Mouse (Mus musculus) heart, embryonic 15.5 days (tissue): ENCODE measurements around the gene Gpatch3. TPM values are rescaled to one million over a fixed set of nuclear protein-coding genes. Genes with fewer than 3 reads are reported as not detected.

Experiments
- ATAC-seq: fragments of 200-750 bp; cut with Nextera tagmentation; replicated peaks from 2 replicates; pipeline ENCODE4 v1.8.0; 2017; ENCODE audit warnings: low read depth, moderate TSS enrichment; ENCODE audit not compliant: insufficient number of reproducible peaks, insufficient read depth, low FRiP score
- H3K27ac ChIP-seq: fragments of 300-500 bp; sonication (generic); 2 replicates; pipeline ENCODE4 v1.5.1; 2015; ENCODE audit warnings: mild to moderate bottlenecking, inconsistent platforms
- H3K27me3 ChIP-seq: fragments of 300-500 bp; sonication (generic); 2 replicates; pipeline ENCODE4 v1.6.1; 2015; ENCODE audit warnings: inconsistent platforms
- H3K36me3 ChIP-seq: fragments of 300-500 bp; sonication (generic); 2 replicates; pipeline ENCODE4 v1.6.1; 2015; ENCODE audit warnings: mild to moderate bottlenecking, inconsistent platforms
- H3K4me1 ChIP-seq: fragments of 300-500 bp; sonication (generic); replicated peaks from 2 replicates; pipeline ENCODE4 v1.6.1; 2015; ENCODE audit warnings: inconsistent platforms
- H3K4me2 ChIP-seq: fragments of 300-500 bp; sonication (generic); 2 replicates; pipeline ENCODE4 v1.6.1; 2015; ENCODE audit warnings: inconsistent platforms, mild to moderate bottlenecking, moderate library complexity
- H3K4me3 ChIP-seq: fragments of 300-500 bp; sonication (generic); 2 replicates; pipeline ENCODE4 v1.5.1; 2015; ENCODE audit warnings: mild to moderate bottlenecking, inconsistent platforms
- H3K9ac ChIP-seq: fragments of 300-500 bp; sonication (generic); 2 replicates; pipeline ENCODE4 v1.6.1; 2015; ENCODE audit warnings: mild to moderate bottlenecking, inconsistent platforms
- H3K9me3 ChIP-seq: fragments of 300-500 bp; sonication (generic); replicated peaks from 2 replicates; pipeline ENCODE4 v1.6.1; 2016; ENCODE audit warnings: inconsistent platforms
- whole genome bisulfite sequencing: fragments of 180-500 bp; shearing (Covaris S2); methylation state at CpG from one replicate; pipeline ENCODE4 v1.1.7; 2015; ENCODE audit warnings: mixed read lengths; 5-methylcytosine and 5-hydroxymethylcytosine counted together
- polyA plus RNA-seq: library from polyadenylated mRNA; unstranded; fragments of >200 nt; fragmentation: Nextera tagmentation; extraction: Ambion mirVana; gene quantifications from 2 replicates; pipeline ENCODE4 v1.2.1, GENCODE M21; 2015

Gene Gpatch3
- polyA plus RNA-seq, 1 experiment from 2014 or later = 3.8 TPM

- Histone ChIP-seq H3K27me3 (peaks cover 24% of the 10 kb centered on the region), H3K36me3 (peaks cover 24% of the 10 kb centered on the region; the same call in 1 of the 2 replicates), H3K27ac (no peak overlapping the region), H3K9me3 (no peaks in the 10 kb centered on the region), H3K4me3 (no peak overlapping the region), H3K9ac (no peak overlapping the region), H3K4me2 (no peak overlapping the region), H3K4me1 (peaks cover 7% of the 10 kb centered on the region)
- WGBS = 61% methylated on average over 9 of the region's 9 CpGs
- ATAC-seq = no peak
Measured at GRCm38 (mm10) chr4:133605330-133605729, 30.8 kb downstream of the Gpatch3 start.

DNA sequence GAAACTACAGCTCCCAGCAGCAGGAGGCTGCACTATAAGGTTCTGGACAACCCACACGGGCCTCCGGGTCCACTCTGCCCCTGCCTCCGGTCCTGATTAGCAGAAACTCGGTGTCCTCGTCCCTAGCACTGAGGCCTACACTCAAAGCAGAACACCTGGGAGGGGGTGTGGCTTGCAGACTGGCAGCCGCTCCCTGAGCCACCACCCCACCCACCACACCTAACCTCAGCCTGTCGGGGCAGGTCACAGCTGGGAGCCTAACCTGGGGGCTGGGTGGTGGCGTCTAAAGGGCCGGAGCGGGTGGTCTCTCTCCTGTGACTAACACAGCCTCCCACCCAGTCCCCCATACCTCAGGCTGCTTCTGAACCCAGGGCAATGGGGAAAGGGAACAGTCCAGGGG lies 32.7 kb downstream of the Gpatch3 start:
- Histone ChIP-seq H3K9ac (no peak overlapping the region), H3K27me3 (peaks cover 9% of the 10 kb centered on the region), H3K4me3 (no peak overlapping the region), H3K27ac (no peak overlapping the region), H3K36me3 (peaks cover 30% of the 10 kb centered on the region; the same call in 1 of the 2 replicates), H3K4me1 (no peaks in the 10 kb centered on the region), H3K9me3 (no peaks in the 10 kb centered on the region), H3K4me2 (no peak overlapping the region)
- ATAC-seq = no peak
- 75% methylated on average over 10 of the region's 10 CpGs for WGBS

GRCm38 (mm10) chr4:133609719-133610118 lies 35.2 kb downstream of the Gpatch3 start:
- Histone ChIP-seq H3K9me3 (no peaks in the 10 kb centered on the region), H3K4me3 (no peak overlapping the region), H3K27me3 (no peaks in the 10 kb centered on the region), H3K36me3 (peaks cover 41% of the 10 kb centered on the region), H3K4me1 (0 out of 2 replicates have a peak, but pooled peaks cover 2% of the 10 kb centered on the region), H3K27ac (no peak overlapping the region), H3K9ac (no peak overlapping the region), H3K4me2 (no peak overlapping the region)
- WGBS = 13% methylated on average over 6 of the region's 6 CpGs
- peak; percentile 57; the same call in 1 of the 2 replicates for ATAC-seq

GRCm38 (mm10) chr4:133611815-133612214 lies 37.3 kb downstream of the Gpatch3 start:
- Histone ChIP-seq H3K9ac (no peak overlapping the region), H3K9me3 (no peaks in the 10 kb centered on the region), H3K4me1 (peaks cover 4% of the 10 kb centered on the region; the same call in 1 of the 2 replicates), H3K4me2 (no peak overlapping the region), H3K27ac (no peak overlapping the region), H3K27me3 (no peaks in the 10 kb centered on the region), H3K4me3 (no peak overlapping the region), H3K36me3 (peaks cover 31% of the 10 kb centered on the region)
- 96% methylated on average over 5 of the region's 5 CpGs for WGBS
- no peak for ATAC-seq

DNA sequence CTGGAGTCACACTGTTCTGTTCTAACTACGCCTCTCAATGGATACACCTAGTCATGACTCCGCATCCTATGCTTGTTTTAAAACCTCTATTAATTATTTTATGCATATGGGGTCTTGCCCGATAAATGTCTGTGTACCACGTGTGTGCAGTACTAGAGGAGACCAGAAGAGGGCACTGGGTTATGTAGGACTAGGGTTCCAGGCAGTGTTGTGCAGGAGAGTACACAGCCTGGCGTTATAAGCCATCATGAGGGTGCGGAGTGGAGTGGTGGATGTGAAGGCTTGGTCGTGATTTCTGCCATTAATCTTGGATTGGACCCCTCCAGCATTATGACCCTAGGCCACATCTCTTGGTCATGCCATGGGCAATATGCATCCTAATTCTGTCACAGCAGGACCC lies 37.9 kb downstream of the Gpatch3 start:
- Histone ChIP-seq H3K9ac (no peak overlapping the region), H3K27me3 (no peaks in the 10 kb centered on the region), H3K9me3 (no peaks in the 10 kb centered on the region), H3K36me3 (peaks cover 31% of the 10 kb centered on the region), H3K27ac (no peak overlapping the region), H3K4me3 (no peak overlapping the region), H3K4me2 (no peak overlapping the region), H3K4me1 (peaks cover 4% of the 10 kb centered on the region; the same call in 1 of the 2 replicates)
- WGBS = 94% methylated on average over 7 of the region's 7 CpGs
- ATAC-seq = no peak

- ATAC-seq = no peak
- Histone ChIP-seq H3K4me2 (no peak overlapping the region), H3K4me3 (no peak overlapping the region), H3K9me3 (no peaks in the 10 kb centered on the region), H3K4me1 (peaks cover 4% of the 10 kb centered on the region; the same call in 1 of the 2 replicates), H3K27me3 (no peaks in the 10 kb centered on the region), H3K36me3 (peaks cover 29% of the 10 kb centered on the region), H3K9ac (no peak overlapping the region), H3K27ac (no peak overlapping the region)
- 89% methylated on average over 8 of the region's 8 CpGs for WGBS
Measured at GRCm38 (mm10) chr4:133613026-133613425, 38.5 kb downstream of the Gpatch3 start.

DNA sequence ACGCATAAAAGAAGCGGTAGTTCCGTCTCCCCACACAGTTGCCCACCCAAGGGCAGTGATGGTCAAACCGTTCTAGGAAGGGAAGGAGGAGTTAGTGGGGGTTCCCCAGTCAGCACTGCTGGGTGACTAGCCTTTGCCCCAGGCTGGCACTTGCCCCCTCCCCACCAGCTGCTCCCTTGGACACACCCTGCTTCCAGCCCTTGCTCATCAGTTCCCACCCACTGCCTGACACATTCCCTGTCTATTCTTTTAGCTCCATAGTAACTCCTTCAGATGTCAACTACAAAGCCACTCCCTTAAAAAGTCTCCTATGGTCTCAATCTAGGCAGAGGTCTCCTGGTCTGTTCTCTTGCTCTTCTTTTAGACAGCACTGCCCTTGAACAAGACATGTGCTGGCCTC lies 39.3 kb downstream of the Gpatch3 start:
- ATAC-seq = no peak
- Histone ChIP-seq H3K27me3 (no peaks in the 10 kb centered on the region), H3K9me3 (no peaks in the 10 kb centered on the region), H3K9ac (no peak overlapping the region), H3K4me2 (no peak overlapping the region), H3K4me1 (peaks cover 4% of the 10 kb centered on the region; the same call in 1 of the 2 replicates), H3K4me3 (no peak overlapping the region), H3K36me3 (peaks cover 21% of the 10 kb centered on the region), H3K27ac (no peak overlapping the region)
- WGBS = 75% methylated on average over 4 of the region's 4 CpGs

DNA sequence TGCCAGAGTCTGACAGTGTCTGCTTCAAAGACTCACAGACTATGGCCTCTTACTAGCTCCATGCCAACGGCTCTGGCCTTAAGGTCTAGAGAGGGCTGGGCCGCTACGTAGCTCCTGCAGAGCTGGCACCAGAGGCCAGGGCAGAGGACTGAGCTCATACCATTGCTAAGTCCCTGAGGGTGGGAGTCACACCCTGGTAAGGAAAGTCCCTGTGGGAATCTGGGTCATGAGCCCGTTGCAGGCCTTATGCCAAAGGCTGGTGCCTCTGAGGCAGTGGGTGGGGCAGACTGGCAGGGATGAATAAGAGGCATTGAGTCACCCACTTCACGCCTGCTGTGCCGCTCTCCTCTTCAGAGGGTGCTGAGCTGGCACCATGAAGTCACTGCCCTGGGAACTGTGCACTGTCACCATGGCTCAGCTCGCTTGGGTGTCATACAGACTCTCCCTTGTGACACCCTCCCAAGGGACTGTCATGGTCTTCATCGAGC lies 39.8 kb downstream of the Gpatch3 start:
- no peaks in the 10 kb centered on the region for H3K27me3 ChIP-seq
- no peak overlapping the region for H3K4me2 ChIP-seq
- H3K9ac ChIP-seq = no peak overlapping the region
- ATAC-seq = no peak
- peaks cover 21% of the 10 kb centered on the region for H3K36me3 ChIP-seq
- H3K27ac ChIP-seq = no peak overlapping the region
- no peaks in the 10 kb centered on the region for H3K9me3 ChIP-seq
- peaks cover 4% of the 10 kb centered on the region; the same call in 1 of the 2 replicates for H3K4me1 ChIP-seq
- WGBS = 80% methylated on average over 8 of the region's 8 CpGs
- H3K4me3 ChIP-seq = no peak overlapping the region

GRCm38 (mm10) chr4:133615416-133615815 lies 40.9 kb downstream of the Gpatch3 start:
- no peaks in the 10 kb centered on the region for H3K27me3 ChIP-seq
- WGBS = 69% methylated on average over 10 of the region's 10 CpGs
- no peak overlapping the region for H3K27ac ChIP-seq
- H3K4me2 ChIP-seq = no peak overlapping the region
- no peak overlapping the region for H3K4me3 ChIP-seq
- peaks cover 13% of the 10 kb centered on the region for H3K4me1 ChIP-seq
- H3K36me3 ChIP-seq = peaks cover 21% of the 10 kb centered on the region
- ATAC-seq = no peak
- no peak overlapping the region for H3K9ac ChIP-seq
- H3K9me3 ChIP-seq = no peaks in the 10 kb centered on the region

DNA sequence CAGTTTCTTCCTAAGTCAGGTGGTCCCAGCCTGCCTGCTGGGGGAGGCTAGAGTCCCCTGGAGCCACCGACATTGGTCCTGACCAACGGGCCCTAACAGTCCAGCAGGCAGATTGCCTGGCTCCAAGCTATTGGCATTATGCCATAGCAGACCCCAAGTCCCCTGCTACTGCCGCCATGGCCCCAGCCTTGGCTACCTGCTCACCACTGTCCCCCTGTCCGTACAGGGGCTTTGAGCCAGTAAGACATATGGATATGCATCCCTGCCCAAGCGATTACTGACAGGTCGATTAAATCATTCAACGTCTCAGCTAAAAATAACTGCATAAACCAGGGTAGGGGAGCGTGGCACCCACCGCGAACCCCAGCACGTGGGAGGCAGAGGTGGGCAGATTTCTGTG lies 43.4 kb downstream of the Gpatch3 start:
- no peak overlapping the region for H3K9ac ChIP-seq
- no peak overlapping the region for H3K27ac ChIP-seq
- peaks cover 8% of the 10 kb centered on the region for H3K36me3 ChIP-seq
- no peaks in the 10 kb centered on the region for H3K27me3 ChIP-seq
- peaks cover 21% of the 10 kb centered on the region for H3K4me1 ChIP-seq
- H3K4me3 ChIP-seq = no peak overlapping the region
- ATAC-seq = no peak
- H3K4me2 ChIP-seq = no peak overlapping the region
- no peaks in the 10 kb centered on the region for H3K9me3 ChIP-seq
- WGBS = 81% methylated on average over 11 of the region's 11 CpGs

DNA sequence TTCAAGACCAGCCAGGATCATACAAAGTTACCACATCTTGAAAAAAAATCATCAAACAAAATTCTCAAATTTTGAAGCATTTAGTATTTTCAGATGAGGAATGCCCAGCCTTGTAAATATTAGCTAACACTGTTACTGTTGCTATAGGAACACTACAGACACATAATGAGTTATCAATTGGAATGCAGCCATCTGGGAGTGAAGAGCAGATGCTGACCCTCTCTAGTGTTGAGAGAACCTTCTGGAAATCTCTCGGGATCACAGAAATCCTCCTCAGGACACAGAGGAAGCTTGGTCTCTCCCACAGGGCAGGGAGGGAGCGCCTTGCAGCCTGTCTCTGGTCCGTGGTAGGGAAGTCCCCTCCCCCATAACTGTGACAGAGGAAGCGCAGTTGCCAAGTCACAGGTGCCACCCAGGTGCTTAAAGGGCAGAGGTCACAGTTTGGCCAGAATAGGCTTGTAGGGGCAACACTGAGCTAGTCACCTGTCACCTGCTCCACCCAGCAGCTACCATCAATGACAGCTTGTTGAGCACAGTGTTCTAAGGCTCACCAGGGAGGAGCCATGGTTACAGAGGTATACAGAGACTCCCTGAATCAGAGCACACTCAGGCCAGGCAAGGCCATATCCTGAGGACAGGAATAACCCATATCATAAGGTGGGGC lies 45.1 kb downstream of the Gpatch3 start:
- Histone ChIP-seq H3K9ac (no peak overlapping the region), H3K4me2 (no peak overlapping the region), H3K27ac (no peak overlapping the region), H3K4me1 (peaks cover 19% of the 10 kb centered on the region), H3K9me3 (no peaks in the 10 kb centered on the region), H3K27me3 (no peaks in the 10 kb centered on the region), H3K36me3 (no peaks in the 10 kb centered on the region; the same call in 1 of the 2 replicates), H3K4me3 (no peak overlapping the region)
- 43% methylated on average over 4 of the region's 4 CpGs for WGBS
- ATAC-seq = no peak

GRCm38 (mm10) chr4:133620668-133621067 lies 46.1 kb downstream of the Gpatch3 start:
- no peak for ATAC-seq
- no peak overlapping the region for H3K9ac ChIP-seq
- 84% methylated on average over 8 of the region's 8 CpGs for WGBS

More at GRCm38 (mm10) chr4:133620668-133621067, 46.1 kb downstream of the Gpatch3 start:
- H3K4me2 ChIP-seq = no peak overlapping the region
- H3K4me1 ChIP-seq = peaks cover 19% of the 10 kb centered on the region
- no peak overlapping the region for H3K27ac ChIP-seq
- no peaks in the 10 kb centered on the region for H3K27me3 ChIP-seq
- no peaks in the 10 kb centered on the region; the same call in 1 of the 2 replicates for H3K36me3 ChIP-seq
- no peaks in the 10 kb centered on the region for H3K9me3 ChIP-seq
- no peak overlapping the region for H3K4me3 ChIP-seq
